Mouse (Mus musculus) megakaryocyte, embryonic 14.5 days (primary cell): ENCODE measurements around the gene Zswim5. TPM values are rescaled to one million over a fixed set of nuclear protein-coding genes. Genes with fewer than 3 reads are reported as not detected.

Source experiments
- H3K27me3 ChIP-seq: replicated peaks from 2 replicates; pipeline ENCODE3; 2012; ENCODE audit warnings: inconsistent platforms
- H3K36me3 ChIP-seq: replicated peaks from 2 replicates; pipeline ENCODE3; 2012; ENCODE audit warnings: low read length, inconsistent platforms, mixed read lengths
- H3K4me1 ChIP-seq: 2 replicates; pipeline ENCODE4 v1.6.1; 2012; ENCODE audit warnings: inconsistent platforms
- H3K4me3 ChIP-seq: replicated peaks from 2 replicates; pipeline ENCODE3; 2012; ENCODE audit warnings: moderate library complexity, mild to moderate bottlenecking, inconsistent platforms
- H3K9me3 ChIP-seq: 2 replicates; pipeline ENCODE4 v1.6.1; 2012; ENCODE audit warnings: inconsistent platforms
- FLI1 ChIP-seq: IDR thresholded peaks from 2 replicates; pipeline ENCODE4 v1.6.1; 2012; ENCODE audit warnings: low read length, inconsistent platforms, mixed read lengths
- GATA1 ChIP-seq: IDR thresholded peaks from 3 replicates; pipeline ENCODE4 v1.6.1; 2012; ENCODE audit warnings: mixed read lengths, low read length, inconsistent platforms, borderline replicate concordance
- polyA plus RNA-seq: library from polyadenylated mRNA; stranded (reverse); fragments of >175 nt; gene quantifications from 2 replicates; pipeline ENCODE4 v1.2.3, GENCODE M21; 2012; ENCODE audit warnings: low replicate concordance; ENCODE audit not compliant: insufficient read depth

The Zswim5 gene
- polyA plus RNA-seq, 1 experiment, result 0.63 TPM

DNA sequence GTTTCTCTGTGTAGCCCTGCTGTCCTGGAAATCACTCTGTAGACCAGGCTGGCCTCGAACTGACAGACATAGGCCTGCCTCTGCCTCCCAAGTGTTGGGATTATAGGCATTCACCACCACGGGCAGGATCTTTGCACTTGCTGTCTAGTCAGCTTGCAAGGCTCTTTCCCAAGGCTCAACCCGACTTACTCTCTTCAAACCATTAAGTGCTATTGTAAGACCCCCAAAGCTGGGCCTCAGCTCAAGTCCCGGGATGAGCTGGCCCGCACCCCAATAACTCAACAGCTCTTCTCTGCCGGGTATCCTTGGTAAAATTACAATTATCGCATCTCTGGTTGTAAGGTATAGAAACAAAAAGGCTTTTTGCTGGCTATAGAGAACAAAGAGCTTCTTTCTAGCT is 141.2 kb downstream of the Zswim5 start:
- peaks cover 15% of the 10 kb centered on the region for H3K36me3 ChIP-seq
- no peaks in the 10 kb centered on the region for H3K9me3 ChIP-seq
- no peaks in the 10 kb centered on the region for H3K27me3 ChIP-seq
- H3K4me1 ChIP-seq, result peaks cover 39% of the 10 kb centered on the region
- TF ChIP-seq FLI1 (no peak), GATA1 (no peak)
- no peak overlapping the region for H3K4me3 ChIP-seq

DNA sequence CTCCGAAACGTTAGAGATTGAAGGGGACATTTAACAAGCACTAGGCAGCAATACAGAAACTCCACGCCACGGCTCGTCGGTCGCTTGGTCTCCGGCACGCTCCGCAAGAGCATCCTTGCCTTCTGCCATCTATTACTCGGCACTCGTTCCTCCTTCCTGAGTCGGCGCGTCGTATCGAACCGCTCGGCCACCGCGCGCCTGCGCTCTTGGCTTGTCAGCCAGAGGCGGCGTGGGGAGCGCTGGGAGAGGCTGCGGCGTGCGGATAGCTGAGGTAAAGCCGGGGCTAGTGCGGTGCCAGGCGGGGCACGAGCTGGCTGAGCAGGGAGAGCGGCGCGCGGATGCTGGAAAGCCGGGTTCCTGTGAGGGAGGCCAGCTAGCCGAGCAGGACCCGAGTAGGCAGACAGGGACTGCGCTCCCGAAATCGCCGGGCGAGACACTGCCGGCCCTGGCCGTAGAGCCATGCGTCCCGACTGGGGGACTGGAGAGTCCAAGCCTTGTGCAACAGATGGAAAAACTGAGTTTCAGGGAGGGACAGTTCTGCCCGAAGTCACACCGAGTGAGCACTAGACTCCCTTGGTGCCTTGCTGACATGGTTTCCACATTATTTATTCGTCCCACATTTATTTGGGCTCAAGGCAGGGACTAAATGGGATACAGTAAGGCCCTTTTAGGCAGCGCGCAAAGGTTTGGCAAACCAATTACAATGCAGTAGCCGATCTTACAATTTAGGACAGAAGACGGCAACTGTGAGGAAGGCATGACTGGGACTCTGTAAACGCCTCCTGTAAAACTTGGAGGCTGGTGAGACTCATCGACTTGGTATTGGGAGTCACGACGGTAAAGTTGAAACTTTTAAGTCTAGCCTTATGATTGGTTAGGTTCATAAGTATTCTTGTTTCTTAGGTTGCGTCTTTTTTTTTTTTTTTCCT is 142.3 kb downstream of the Zswim5 start, which contains the start of gene Eif2b3:
Eif2b3 (plus strand) TSS at position 197 of the 929 bp plus-strand sequence.
- TF ChIP-seq FLI1, result no peak
- no peak for TF ChIP-seq GATA1
- Histone ChIP-seq H3K4me3 (peak within 1 kb of the TSS; percentile 98), H3K27me3 (no peaks in the 10 kb centered on the region), H3K9me3 (no peaks in the 10 kb centered on the region), H3K4me1 (peaks cover 38% of the 10 kb centered on the region), H3K36me3 (peaks cover 23% of the 10 kb centered on the region)

DNA sequence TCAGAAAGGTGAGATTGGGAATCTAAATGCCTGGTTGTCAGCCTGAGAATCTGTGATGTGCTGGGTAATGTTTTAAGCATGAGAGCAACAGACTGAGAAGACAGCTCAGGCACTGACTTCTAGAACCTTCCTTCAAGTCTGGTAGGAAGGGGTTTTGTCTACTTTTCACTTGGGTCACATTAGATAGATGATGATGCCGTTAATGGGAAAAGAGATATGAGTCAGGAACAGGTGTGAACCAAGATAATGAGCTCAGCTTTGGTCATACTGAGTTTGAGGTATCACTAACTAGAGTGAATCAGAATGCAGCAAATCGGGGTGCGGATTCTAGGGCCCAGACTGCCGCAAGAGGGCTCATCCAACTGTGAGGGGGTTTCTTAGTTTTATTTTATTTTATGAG is 146.3 kb downstream of the Zswim5 start:
- peaks cover 31% of the 10 kb centered on the region for H3K4me1 ChIP-seq
- H3K9me3 ChIP-seq, result no peaks in the 10 kb centered on the region
- no peak overlapping the region for H3K4me3 ChIP-seq
- no peaks in the 10 kb centered on the region for H3K27me3 ChIP-seq
- peaks cover 50% of the 10 kb centered on the region for H3K36me3 ChIP-seq
- TF ChIP-seq FLI1 (no peak), GATA1 (no peak)

DNA sequence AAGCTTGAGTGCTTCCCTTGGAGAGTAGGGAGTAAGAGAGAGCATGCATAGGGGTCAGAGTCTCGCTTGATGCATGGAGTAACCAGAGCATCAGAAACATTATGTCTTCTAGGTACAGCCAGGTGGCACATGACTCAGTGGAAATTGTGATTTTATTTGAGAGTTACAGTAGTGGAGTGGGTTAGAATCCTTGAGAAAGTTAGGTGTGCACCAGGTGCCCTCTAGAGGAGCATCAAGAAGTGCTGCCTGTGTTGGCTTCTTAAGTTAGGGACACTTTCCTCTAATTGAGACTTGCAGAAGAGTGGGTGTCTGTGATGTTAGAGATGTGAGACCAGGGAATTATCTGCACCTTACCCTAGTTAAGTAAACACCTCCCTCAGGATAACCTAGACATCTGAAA is 153.9 kb downstream of the Zswim5 start:
- peaks cover 58% of the 10 kb centered on the region for H3K36me3 ChIP-seq
- H3K27me3 ChIP-seq, result no peaks in the 10 kb centered on the region
- H3K4me1 ChIP-seq, result peaks cover 12% of the 10 kb centered on the region; the same call in 1 of the 2 replicates
- TF ChIP-seq GATA1 (no peak), FLI1 (no peak)
- H3K4me3 ChIP-seq, result no peak overlapping the region
- no peaks in the 10 kb centered on the region for H3K9me3 ChIP-seq

Other genes with a start within 250 kb of the Zswim5 start
- 2.1 and 5.4 TPM in 2 replicates for gene Nasp, start 249.4 kb upstream of the Zswim5 start, polyA plus RNA-seq
- 135 and 303 TPM in 2 replicates for gene Akr1a1, start 225.7 kb upstream of the Zswim5 start, polyA plus RNA-seq
- 13.8 TPM in 1 of 2 replicates, not detected in the other for gene Prdx1, start 191.8 kb upstream of the Zswim5 start, polyA plus RNA-seq
- gene Mmachc, start 169.0 kb upstream of the Zswim5 start, polyA plus RNA-seq, result 0.18 TPM in 1 of 2 replicates, not detected in the other
- 1.9 TPM in 1 of 2 replicates, not detected in the other for gene Ccdc163, start 168.9 kb upstream of the Zswim5 start, polyA plus RNA-seq
- 0.66 and 1.1 TPM in 2 replicates for gene Tesk2, start 156.4 kb upstream of the Zswim5 start, polyA plus RNA-seq
- gene Toe1, start 69.7 kb upstream of the Zswim5 start, polyA plus RNA-seq, result 1.3 TPM in 1 of 2 replicates, not detected in the other
- 1.6 and 4.5 TPM in 2 replicates for gene Mutyh, start 69.7 kb upstream of the Zswim5 start, polyA plus RNA-seq
- gene Hpdl, start 55.7 kb upstream of the Zswim5 start, polyA plus RNA-seq, result 0.54 and 0.94 TPM in 2 replicates
- gene Urod, start 117.0 kb downstream of the Zswim5 start, polyA plus RNA-seq, result 18.0 and 36.2 TPM in 2 replicates
- 7.5 and 16.5 TPM in 2 replicates for gene Hectd3, start 117.9 kb downstream of the Zswim5 start, polyA plus RNA-seq
- 5.3 TPM in 1 of 2 replicates, not detected in the other for gene Eif2b3, start 142.0 kb downstream of the Zswim5 start, polyA plus RNA-seq
- 11.8 TPM in 1 of 2 replicates, not detected in the other for gene Ptch2, start 218.7 kb downstream of the Zswim5 start, polyA plus RNA-seq
- 12.4 and 46.5 TPM in 2 replicates for gene Btbd19, start 248.3 kb downstream of the Zswim5 start, polyA plus RNA-seq
- 12.1 TPM in 1 of 2 replicates, not detected in the other for gene Tctex1d4, start 249.4 kb downstream of the Zswim5 start, polyA plus RNA-seq